Mouse (Mus musculus) lung, postnatal 0 days (tissue): ENCODE results near the gene Pnma3. TPM values are rescaled to one million over a fixed set of nuclear protein-coding genes. Genes with fewer than 3 reads are reported as not detected.
A peak's percentile ranks its signal among the peaks of the same experiment; 100 is the strongest.
"Not testable (repeated sequence)": the region's sequence is repeated elsewhere in the genome, so short reads cannot be mapped to it uniquely, and the experiment has no call there.

Experiments used
- ATAC-seq: fragments of 200-750 bp; cut with Nextera tagmentation; 2 replicates; pipeline ENCODE4 v1.8.0; 2017; ENCODE audit warnings: moderate library complexity
- DNase-seq: peaks from one replicate; pipeline ENCODE4 v3.0.0-alpha.2; 2016; ENCODE audit warnings: low spot score
- H3K27ac ChIP-seq: fragments of 300-500 bp; sonication (generic); 2 replicates; pipeline ENCODE4 v1.5.1; 2014; ENCODE audit warnings: antibody characterized with exemption, mild to moderate bottlenecking, low read length, mixed read lengths
- H3K27me3 ChIP-seq: fragments of 300-500 bp; sonication (generic); replicated peaks from 2 replicates; pipeline ENCODE4 v1.6.1; 2014; ENCODE audit warnings: low read length, mixed read lengths; ENCODE audit not compliant: insufficient read depth
- H3K36me3 ChIP-seq: fragments of 300-500 bp; sonication (generic); 2 replicates; pipeline ENCODE4 v1.6.1; 2014; ENCODE audit warnings: low read length, mixed read lengths; ENCODE audit not compliant: insufficient read depth
- H3K4me1 ChIP-seq: fragments of 300-500 bp; sonication (generic); 2 replicates; pipeline ENCODE4 v1.6.1; 2014; ENCODE audit warnings: antibody characterized with exemption, low read depth, low read length, mixed read lengths; ENCODE audit not compliant: insufficient read depth
- H3K4me2 ChIP-seq: fragments of 300-500 bp; sonication (generic); replicated peaks from 2 replicates; pipeline ENCODE4 v1.6.1; 2014; ENCODE audit warnings: low read depth, mild to moderate bottlenecking, low read length, moderate library complexity, mixed read lengths
- H3K4me3 ChIP-seq: fragments of 300-500 bp; sonication (generic); 2 replicates; pipeline ENCODE4 v1.5.1; 2014; ENCODE audit warnings: low read depth, low read length
- H3K9ac ChIP-seq: fragments of 300-500 bp; sonication (generic); replicated peaks from 2 replicates; pipeline ENCODE4 v1.6.1; 2014; ENCODE audit warnings: low read depth, mild to moderate bottlenecking
- H3K9me3 ChIP-seq: fragments of 300-500 bp; sonication (generic); 2 replicates; pipeline ENCODE4 v1.6.1; 2016; ENCODE audit warnings: low read length, mixed read lengths
- CTCF ChIP-seq: IDR thresholded peaks from 2 replicates; pipeline ENCODE4 v1.5.1; 2016; ENCODE audit warnings: antibody characterized with exemption, mild to moderate bottlenecking
- EP300 ChIP-seq: IDR thresholded peaks from 2 replicates; pipeline ENCODE4 v1.6.1; 2016; ENCODE audit warnings: antibody characterized with exemption, mild to moderate bottlenecking, control low read depth
- WGBS: fragments of 180-500 bp; shearing (Covaris S2); extraction: QIAGEN DNeasy Blood & Tissue Kit; methylation state at CpG from one replicate; pipeline ENCODE4 v1.1.7; 2014; 5-methylcytosine and 5-hydroxymethylcytosine counted together
- polyA plus RNA-seq: library from polyadenylated mRNA; unstranded; fragments of >200 nt; fragmentation: Nextera tagmentation; extraction: Ambion mirVana; gene quantifications from 2 replicates; pipeline ENCODE4 v1.2.1, GENCODE M21; 2015

Pnma3 gene
- polyA plus RNA-seq, 1 experiment from 2014 or later: not detected

DNA sequence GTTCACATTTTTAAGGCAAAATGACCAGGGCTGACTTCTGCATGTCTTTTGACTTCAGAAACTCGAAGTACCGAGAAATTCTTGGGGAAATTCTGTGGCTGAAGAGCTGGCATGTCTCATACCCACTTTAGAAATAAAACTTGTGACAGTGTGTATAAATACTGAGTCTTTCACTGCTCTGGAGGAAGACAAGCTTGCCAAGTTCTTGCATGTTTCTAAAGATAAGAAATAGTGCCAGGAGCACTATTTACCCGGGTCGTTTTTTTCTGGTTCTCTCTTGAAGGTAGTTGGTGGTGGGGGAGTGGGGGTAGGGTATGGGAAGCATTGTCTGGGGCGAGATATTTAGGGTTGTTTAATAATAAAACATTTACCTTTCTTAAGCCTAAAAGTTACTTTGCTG, 2.3 kb upstream of the Pnma3 start:
- 18% methylated on average over 5 of the region's 5 CpGs for WGBS
- H3K9me3 ChIP-seq: no peaks in the 10 kb centered on the region
- no peak for DNase-seq
- no peak overlapping the region for H3K9ac ChIP-seq
- no peaks in the 10 kb centered on the region for H3K36me3 ChIP-seq
- no peak overlapping the region for H3K27ac ChIP-seq
- no peak for ATAC-seq
- H3K27me3 ChIP-seq: no peaks in the 10 kb centered on the region
- H3K4me3 ChIP-seq: no peak overlapping the region
- TF ChIP-seq CTCF (no peak), EP300 (no peak)
- H3K4me2 ChIP-seq: no peak overlapping the region
- no peaks in the 10 kb centered on the region for H3K4me1 ChIP-seq

DNA sequence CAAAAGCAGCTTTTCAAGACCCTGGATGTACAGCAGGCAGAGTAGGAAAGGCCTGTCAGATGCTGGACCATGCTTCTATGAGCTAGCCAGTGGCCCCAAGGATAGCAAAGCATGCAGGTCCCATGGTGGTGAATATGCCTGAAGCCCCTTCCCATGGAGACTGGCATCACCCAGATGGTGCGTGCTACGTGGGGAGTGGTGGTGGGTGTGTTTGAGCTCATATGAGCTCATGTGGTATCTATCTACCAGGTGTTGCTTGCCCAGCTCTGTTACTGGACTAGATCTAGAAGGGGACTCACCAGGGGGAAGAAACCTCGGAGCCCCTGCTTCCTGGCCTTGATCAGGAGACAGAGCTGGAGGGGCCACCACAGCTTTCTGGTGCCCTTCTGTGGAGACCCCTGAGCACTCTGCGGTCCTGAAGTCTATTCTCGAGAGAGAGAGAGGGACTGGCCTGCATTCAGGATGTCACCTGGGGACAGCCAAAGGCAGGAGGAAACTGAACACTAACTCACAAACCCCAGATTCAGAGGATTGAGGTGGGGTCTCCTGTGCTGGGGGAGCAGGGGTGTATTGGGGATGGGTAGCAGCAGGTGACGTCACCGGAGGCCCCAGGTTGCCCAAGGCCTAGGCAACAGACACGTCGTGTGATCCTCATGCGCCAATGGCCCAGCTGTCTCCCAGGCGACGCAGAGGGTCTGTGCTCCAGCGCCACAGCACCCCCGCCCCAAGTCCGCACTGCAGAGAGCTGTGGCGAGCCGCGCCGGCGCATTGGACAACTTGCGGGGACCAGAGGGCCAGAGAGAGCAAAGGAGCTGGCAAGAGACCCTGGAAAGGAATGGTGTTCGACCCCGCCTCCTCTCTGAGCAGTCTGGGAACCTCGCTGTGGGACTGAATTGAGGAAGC, 824 bp upstream of the Pnma3 start:
- ATAC-seq (no peak), DNase-seq (no peak)
- H3K36me3 ChIP-seq: no peaks in the 10 kb centered on the region
- no peak overlapping the region for H3K27ac ChIP-seq
- H3K9ac ChIP-seq: no peak overlapping the region
- TF ChIP-seq CTCF (no peak), EP300 (no peak)
- 47% methylated on average over 13 of the region's 24 CpGs for WGBS
- H3K4me3 ChIP-seq: no peak overlapping the region
- H3K4me2 ChIP-seq: no peak overlapping the region
- no peaks in the 10 kb centered on the region for H3K27me3 ChIP-seq
- H3K4me1 ChIP-seq: no peaks in the 10 kb centered on the region
- H3K9me3 ChIP-seq: no peaks in the 10 kb centered on the region

DNA sequence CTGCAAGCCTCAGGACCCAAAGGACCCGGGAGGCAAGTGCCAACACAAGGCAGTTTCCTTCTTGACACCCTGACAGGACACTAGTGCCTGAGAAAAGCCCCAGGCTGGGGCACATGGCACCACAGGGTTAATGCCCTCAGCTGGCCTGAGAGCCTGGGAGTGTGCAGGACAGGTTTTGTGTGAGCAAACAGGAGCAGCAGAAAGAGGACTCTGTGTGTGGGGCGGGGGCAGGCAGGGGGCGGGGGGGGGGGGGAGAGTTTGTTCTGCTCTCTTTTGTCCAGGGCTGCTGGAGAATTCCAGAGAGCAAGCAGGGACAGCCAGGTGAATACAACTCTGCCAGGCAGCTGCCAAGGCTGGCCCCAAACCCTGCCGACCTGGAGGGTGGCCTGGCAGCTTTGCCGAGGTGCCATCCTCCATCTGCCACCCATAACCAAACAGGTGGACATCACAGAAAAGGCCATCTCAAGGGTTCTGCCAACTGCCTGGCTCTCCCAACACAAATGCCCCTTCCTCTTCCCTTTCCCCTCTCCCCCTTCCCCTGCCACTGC, 2.3 kb downstream of the Pnma3 start:
- not testable (repeated sequence) for H3K27ac ChIP-seq, H3K4me3 ChIP-seq, H3K9ac ChIP-seq, H3K9me3 ChIP-seq, H3K4me1 ChIP-seq, H3K4me2 ChIP-seq, DNase-seq, H3K36me3 ChIP-seq, H3K27me3 ChIP-seq
- no CpG with 5 or more reads among the region's 5 CpGs for WGBS
- peak; percentile 70 for ATAC-seq

DNA sequence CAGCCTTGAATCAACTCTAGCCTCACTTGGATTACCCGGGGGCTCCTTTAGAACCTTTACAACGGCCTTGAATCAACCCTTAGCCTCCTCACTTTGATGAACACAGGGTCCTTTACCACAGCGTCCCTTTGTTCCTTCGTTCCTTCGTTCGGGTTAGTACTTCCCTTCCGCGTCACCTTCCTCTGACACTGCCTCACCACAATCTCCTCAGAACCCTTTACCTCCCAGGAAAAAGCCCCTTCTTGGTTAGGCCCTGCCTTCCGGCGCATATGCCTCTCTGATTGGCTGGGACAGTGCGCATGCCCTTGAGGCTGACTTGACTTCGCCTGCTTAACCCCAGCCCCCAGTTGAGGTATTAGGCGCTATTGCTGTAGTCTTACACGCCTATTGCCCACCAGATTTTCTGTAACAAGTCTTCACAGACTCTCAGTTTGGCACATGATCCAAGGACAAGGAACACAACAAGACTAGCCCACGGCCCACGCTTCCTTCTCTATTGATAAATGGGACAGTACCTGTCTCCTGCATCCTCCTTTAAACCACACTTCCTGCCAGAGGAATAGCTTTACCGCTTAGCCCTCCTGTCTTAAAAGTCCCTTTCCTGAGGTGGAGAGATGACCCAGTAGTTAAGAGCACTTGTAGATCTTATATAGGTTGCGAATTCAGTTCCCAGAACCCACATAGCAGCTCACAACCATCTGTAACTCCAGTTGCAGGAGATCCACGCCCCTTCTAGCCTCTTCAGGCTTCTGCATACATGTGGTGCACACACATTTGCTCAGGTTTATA, 17.9 kb downstream of the Pnma3 start, which contains the start of gene Xlr4a:
Gene Xlr4a (minus strand): TSS at position 212 of the 789 bp plus-strand sequence.
- H3K4me3 ChIP-seq, H3K27me3 ChIP-seq, H3K36me3 ChIP-seq, H3K4me2 ChIP-seq, H3K9ac ChIP-seq, H3K9me3 ChIP-seq, H3K27ac ChIP-seq, H3K4me1 ChIP-seq, DNase-seq, ATAC-seq: not testable (repeated sequence)
- WGBS: 72% methylated on average over 19 of the region's 19 CpGs

DNA sequence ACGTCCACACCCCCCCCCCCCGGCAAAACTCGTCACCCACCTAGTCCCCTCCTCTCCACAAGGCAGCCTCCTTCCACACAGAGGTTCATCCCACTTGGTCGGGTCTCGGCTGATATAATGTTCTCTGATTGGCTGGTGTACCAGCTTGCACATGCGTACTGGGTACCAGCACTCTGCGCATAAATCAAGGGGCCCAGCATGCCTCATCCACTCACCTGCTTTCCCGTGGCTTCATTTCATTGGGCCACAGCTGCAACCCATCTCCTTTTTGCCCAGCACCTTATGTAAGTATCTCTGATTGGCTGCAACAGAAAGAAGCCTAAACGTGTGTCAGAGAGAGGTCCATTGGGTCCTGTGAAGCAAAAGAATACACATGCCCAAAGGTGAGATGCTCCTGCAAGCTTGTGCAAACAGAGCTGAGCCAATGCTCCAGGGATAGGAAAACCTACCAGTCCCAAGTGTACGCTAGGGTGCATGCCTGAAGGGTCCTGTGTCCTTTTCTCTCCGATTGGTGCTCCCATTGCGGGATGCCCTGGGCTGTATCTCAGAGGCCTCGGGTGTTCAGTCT, 32.4 kb downstream of the Pnma3 start, which contains the start of gene Xlr3a:
Gene Xlr3a (minus strand): TSS at position 155 of the 568 bp plus-strand sequence.
- not testable (repeated sequence) for H3K27ac ChIP-seq, H3K4me1 ChIP-seq, ATAC-seq, H3K4me2 ChIP-seq, H3K4me3 ChIP-seq, DNase-seq, H3K36me3 ChIP-seq, H3K9me3 ChIP-seq, H3K27me3 ChIP-seq, H3K9ac ChIP-seq
- 58% methylated on average over 8 of the region's 13 CpGs for WGBS

DNA sequence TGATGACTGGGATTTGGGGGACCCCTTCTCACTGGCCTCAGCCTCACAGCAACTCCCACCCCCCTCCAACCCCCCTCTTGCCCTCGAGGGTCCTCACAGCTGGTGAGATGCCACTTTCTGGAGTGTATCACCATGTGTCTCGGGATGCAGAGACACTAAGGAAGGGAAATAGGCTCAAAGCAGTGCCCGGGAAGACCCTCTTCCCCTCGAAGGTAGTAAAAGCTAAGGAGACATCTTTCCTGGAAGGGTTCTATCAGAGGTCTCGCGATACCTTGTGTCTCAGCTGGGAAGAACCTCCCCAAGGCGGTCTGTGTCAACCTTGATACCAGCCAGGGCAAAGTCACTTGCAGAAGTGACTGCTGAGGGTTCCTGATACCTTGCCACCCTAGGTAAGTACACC, 52.2 kb downstream of the Pnma3 start, which contains the start of gene Gm14685:
Gene Gm14685 (plus strand): TSS at position 301 of the 400 bp plus-strand sequence.
- H3K27me3 ChIP-seq, H3K4me3 ChIP-seq, H3K9ac ChIP-seq, H3K4me2 ChIP-seq, H3K27ac ChIP-seq, H3K9me3 ChIP-seq, H3K36me3 ChIP-seq, DNase-seq, H3K4me1 ChIP-seq, ATAC-seq: not testable (repeated sequence)
- whole genome bisulfite sequencing: no CpG with 5 or more reads among the region's 7 CpGs

Other genes starting within 250 kb of the Pnma3 start
- gene Gabrq, start 239.6 kb upstream of the Pnma3 start, polyA plus RNA-seq: 0.11 and 0.16 TPM in 2 replicates
- gene Cetn2, start 146.4 kb upstream of the Pnma3 start, polyA plus RNA-seq: 63.3 and 65.0 TPM in 2 replicates
- gene Nsdhl, start 146.2 kb upstream of the Pnma3 start, polyA plus RNA-seq: 16.4 and 18.2 TPM in 2 replicates
- gene Zfp185, start 77.4 kb upstream of the Pnma3 start, polyA plus RNA-seq: 5.7 and 8.2 TPM in 2 replicates
- 0.05 and 0.10 TPM in 2 replicates for gene Pnma5, start 27.7 kb upstream of the Pnma3 start, polyA plus RNA-seq
- 0.36 and 0.69 TPM in 2 replicates for gene Xlr4a, start 17.7 kb downstream of the Pnma3 start, polyA plus RNA-seq
- 0.32 and 0.74 TPM in 2 replicates for gene Xlr3a, start 32.3 kb downstream of the Pnma3 start, polyA plus RNA-seq
- gene Gm14685, start 52.3 kb downstream of the Pnma3 start, polyA plus RNA-seq: 0.15 and 0.42 TPM in 2 replicates
- gene Xlr5b, start 84.0 kb downstream of the Pnma3 start, polyA plus RNA-seq: not detected in 2 replicates
- gene DXBay18, start 84.7 kb downstream of the Pnma3 start, polyA plus RNA-seq: 0.13 TPM in 1 of 2 replicates, not detected in the other
- not detected in 2 replicates for gene Spin2d, start 112.2 kb downstream of the Pnma3 start, polyA plus RNA-seq
- 1.7 and 3.7 TPM in 2 replicates for gene Xlr3b, start 127.4 kb downstream of the Pnma3 start, polyA plus RNA-seq
- 0.19 and 0.78 TPM in 2 replicates for gene Xlr4b, start 149.5 kb downstream of the Pnma3 start, polyA plus RNA-seq
- 15.4 and 16.1 TPM in 2 replicates for gene F8a, start 163.5 kb downstream of the Pnma3 start, polyA plus RNA-seq
- gene Xlr4c, start 178.3 kb downstream of the Pnma3 start, polyA plus RNA-seq: 0.50 TPM in 1 of 2 replicates, not detected in the other
- not detected in 2 replicates for gene Xlr3c, start 200.6 kb downstream of the Pnma3 start, polyA plus RNA-seq
- not detected in 2 replicates for gene Xlr5a, start 228.2 kb downstream of the Pnma3 start, polyA plus RNA-seq
- not detected in 2 replicates for gene Xlr5c, start 228.2 kb downstream of the Pnma3 start, polyA plus RNA-seq